Comparison of ENCODE assay signal across 8 mouse cellular contexts in the genomic region with DNA sequence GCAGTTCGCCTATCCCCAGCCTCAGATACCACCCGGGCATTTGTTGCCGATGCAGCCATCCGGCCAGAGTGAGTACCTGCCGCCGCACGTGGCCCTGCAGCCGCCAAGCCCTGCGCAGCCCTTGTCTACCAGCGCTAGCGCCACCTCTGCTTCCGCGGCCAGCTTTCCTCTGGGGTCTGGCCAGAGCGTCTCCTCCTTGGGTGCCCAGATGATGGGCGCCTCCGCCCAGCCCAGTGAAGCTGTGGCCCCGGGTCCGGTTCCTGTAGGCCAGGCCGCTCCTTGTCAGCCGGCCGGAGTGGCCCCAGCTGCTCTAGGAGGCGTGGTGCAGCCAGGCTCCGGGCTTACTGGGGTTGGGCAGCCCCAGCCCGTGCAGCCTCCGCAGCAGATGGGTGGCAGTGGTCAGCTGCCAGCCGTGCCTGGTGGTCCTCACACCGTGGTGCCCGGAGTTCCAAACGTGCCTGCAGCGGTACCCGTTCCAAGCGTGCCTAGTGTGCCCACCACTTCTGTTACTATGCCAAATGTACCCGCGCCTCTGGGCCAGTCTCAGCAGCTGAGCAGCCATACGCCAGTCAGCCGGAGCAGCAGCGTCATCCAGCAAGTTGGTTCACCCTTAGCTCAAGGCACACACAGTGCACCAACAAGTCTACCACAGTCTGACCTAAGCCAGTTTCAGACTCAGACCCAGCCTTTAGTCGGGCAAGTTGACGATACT. TPM values are rescaled to one million over a fixed set of nuclear protein-coding genes. Genes with fewer than 3 reads are reported as not detected.
DNase-seq lines count a peak whose midpoint lies in the region; ATAC-seq and TF ChIP-seq lines count a peak whose summit lies in the region.

No protein-coding gene starts in this region.

- no peaks in the 10 kb centered on the region for H3K9me3 ChIP-seq in embryonic facial prominence, embryonic 15.5 days (replicated peaks)
- H3K9me3 ChIP-seq in heart, embryonic 10.5 days: no peaks in the 10 kb centered on the region

- DNase-seq in 416B (ENCODE audit: low read depth): peak; percentile 54
- DNase-seq in adrenal gland, postnatal 14 days: peak; percentile 62
- DNase-seq in heart, embryonic 10.5 days (ENCODE audit: low spot score): peak; percentile 83
- DNase-seq in kidney, adult 9 months: peak; percentile 39
- peak; percentile 49 for DNase-seq in liver, adult 2 months (ENCODE audit: extremely low read depth, low read depth, low spot score)
- peak; percentile 19 to 30 for DNase-seq in spleen, postnatal 36 days (ENCODE audit: low spot score in 2 of 2)

- peak overlapping the region; percentile 100 for H3K27ac ChIP-seq in embryonic facial prominence, embryonic 15.5 days (replicated peaks)
- peak overlapping the region; percentile 99 for H3K27ac ChIP-seq in heart, embryonic 10.5 days
- H3K27ac ChIP-seq in liver, adult 2 months (replicated peaks; ENCODE audit: insufficient read depth, low read depth, low read length): peak overlapping the region; percentile 96

- H3K9ac ChIP-seq in embryonic facial prominence, embryonic 15.5 days: peak overlapping the region; percentile 92
- peak overlapping the region; percentile 100 for H3K9ac ChIP-seq in liver, adult 2 months (ENCODE audit: low read depth, low read length)

- H3K27me3 ChIP-seq in embryonic facial prominence, embryonic 15.5 days: no peaks in the 10 kb centered on the region
- H3K27me3 ChIP-seq in heart, embryonic 10.5 days (ENCODE audit: insufficient read depth, poor library complexity, severe bottlenecking): no peaks in the 10 kb centered on the region
- no peaks in the 10 kb centered on the region for H3K27me3 ChIP-seq in liver, adult 2 months (ENCODE audit: control insufficient read depth, insufficient read depth, low read length)

- TF ChIP-seq POLR2A in liver, adult 2 months (IDR thresholded peaks at IDR 0.05; ENCODE audit: extremely low read depth, insufficient read depth, low read length): no peak

- peaks cover 20% of the 10 kb centered on the region; the same call in 1 of the 2 replicates for H3K79me2 ChIP-seq in liver, adult 2 months (ENCODE audit: control insufficient read depth, insufficient read depth, low read length)

- H3K36me3 ChIP-seq in embryonic facial prominence, embryonic 15.5 days: no peaks in the 10 kb centered on the region
- peaks cover 12% of the 10 kb centered on the region for H3K36me3 ChIP-seq in heart, embryonic 10.5 days
- no peaks in the 10 kb centered on the region for H3K36me3 ChIP-seq in liver, adult 2 months (ENCODE audit: control insufficient read depth, insufficient read depth, low read length)

- H3K4me3 ChIP-seq in embryonic facial prominence, embryonic 15.5 days (replicated peaks): peak overlapping the region; percentile 96
- H3K4me3 ChIP-seq in heart, embryonic 10.5 days: peak overlapping the region; percentile 99
- H3K4me3 ChIP-seq in liver, adult 2 months (ENCODE audit: insufficient read depth, low read depth, low read length): peak overlapping the region; percentile 88

- H3K4me1 ChIP-seq in embryonic facial prominence, embryonic 15.5 days: peaks cover 10% of the 10 kb centered on the region; the same call in 1 of the 2 replicates
- no peaks in the 10 kb centered on the region for H3K4me1 ChIP-seq in heart, embryonic 10.5 days
- H3K4me1 ChIP-seq in liver, adult 2 months (ENCODE audit: control insufficient read depth, insufficient read depth, low read length): peaks cover 4% of the 10 kb centered on the region; the same call in 1 of the 2 replicates

- 0 out of 2 replicates have a peak, but pooled peaks have one; percentile 32 for ATAC-seq in embryonic facial prominence, embryonic 15.5 days (ENCODE audit: insufficient number of reproducible peaks, low FRiP score, low TSS enrichment, low read depth)
- ATAC-seq in monocyte, adult 5-6 weeks (replicated peaks; ENCODE audit: insufficient number of reproducible peaks, low FRiP score, low TSS enrichment, poor library complexity, severe bottlenecking): peak; percentile 10; the same call in 1 of the 2 replicates

- WGBS in embryonic facial prominence, embryonic 15.5 days: under 1% methylated on average over 39 of the region's 39 CpGs
- under 1% methylated on average over 39 of the region's 39 CpGs for WGBS in heart, embryonic 10.5 days
- under 1% methylated on average over 39 of the region's 39 CpGs for WGBS in liver, adult 2 months

- H3K4me2 ChIP-seq in embryonic facial prominence, embryonic 15.5 days (replicated peaks): peak overlapping the region; percentile 91

- TF ChIP-seq CTCF in liver, adult 2 months (IDR thresholded peaks at IDR 0.05; ENCODE audit: low read depth, low read length): no peak

RNA-seq across cellular contexts. Expression of gene Tsc22d2, which starts 2.4 kb away (rescaled TPM):
- 33.3 and 35.2 TPM in 2 replicates for total RNA-seq in adrenal gland, postnatal 14 days (2021)
- polyA plus RNA-seq in embryonic facial prominence, embryonic 15.5 days (2015; fragmentation: Nextera tagmentation; extraction: Ambion mirVana): 11.1 and 12.7 TPM in 2 replicates
- polyA plus RNA-seq in heart, embryonic 10.5 days (2016; fragmentation: Nextera tagmentation; extraction: Ambion mirVana): 12.2 and 13.3 TPM in 2 replicates
- total RNA-seq in liver, adult 2 months (2014; rRNA removed): 7.2 and 7.7 TPM in 2 replicates
- polyA plus RNA-seq in liver, adult 2 months (2012; rRNA removed): 5.4 and 6.7 TPM in 2 replicates
- 21.2 to 37.9 TPM (median 23.5 TPM) in 3 replicates for total RNA-seq in monocyte, adult 5-6 weeks (2017)

Comparison
In these comparisons a context has a peak if more than half of its experiments do, and no peak if none do; other contexts are left out.
1. Peak in every context shown above with its lines: DNase-seq, ATAC-seq, H3K4me3 ChIP-seq and H3K27ac ChIP-seq.
2. DNase-seq: peak in every context shown above with its lines; median percentile 83 in heart, embryonic 10.5 days; 62 in adrenal gland, postnatal 14 days; 54 in 416B; 49 in liver, adult 2 months; 39 in kidney, adult 9 months; 24 in spleen, postnatal 36 days.